Mouse (Mus musculus) lung, postnatal 0 days (tissue): Measurements from ENCODE around the gene Mccc2. TPM values are rescaled to one million over a fixed set of nuclear protein-coding genes. Genes with fewer than 3 reads are reported as not detected.

Source experiments
- ATAC-seq: fragments of 200-750 bp; cut with Nextera tagmentation; 2 replicates; pipeline ENCODE4 v1.8.0; 2017; ENCODE audit warnings: moderate library complexity
- DNase-seq: peaks from one replicate; pipeline ENCODE4 v3.0.0-alpha.2; 2016; ENCODE audit warnings: low spot score
- H3K27ac ChIP-seq: fragments of 300-500 bp; sonication (generic); 2 replicates; pipeline ENCODE4 v1.5.1; 2014; ENCODE audit warnings: antibody characterized with exemption, mild to moderate bottlenecking, low read length, mixed read lengths
- H3K27me3 ChIP-seq: fragments of 300-500 bp; sonication (generic); replicated peaks from 2 replicates; pipeline ENCODE4 v1.6.1; 2014; ENCODE audit warnings: low read length, mixed read lengths; ENCODE audit not compliant: insufficient read depth
- H3K36me3 ChIP-seq: fragments of 300-500 bp; sonication (generic); 2 replicates; pipeline ENCODE4 v1.6.1; 2014; ENCODE audit warnings: low read length, mixed read lengths; ENCODE audit not compliant: insufficient read depth
- H3K4me1 ChIP-seq: fragments of 300-500 bp; sonication (generic); 2 replicates; pipeline ENCODE4 v1.6.1; 2014; ENCODE audit warnings: antibody characterized with exemption, low read depth, low read length, mixed read lengths; ENCODE audit not compliant: insufficient read depth
- H3K4me2 ChIP-seq: fragments of 300-500 bp; sonication (generic); replicated peaks from 2 replicates; pipeline ENCODE4 v1.6.1; 2014; ENCODE audit warnings: low read depth, mild to moderate bottlenecking, low read length, moderate library complexity, mixed read lengths
- H3K4me3 ChIP-seq: fragments of 300-500 bp; sonication (generic); 2 replicates; pipeline ENCODE4 v1.5.1; 2014; ENCODE audit warnings: low read depth, low read length
- H3K9ac ChIP-seq: fragments of 300-500 bp; sonication (generic); replicated peaks from 2 replicates; pipeline ENCODE4 v1.6.1; 2014; ENCODE audit warnings: low read depth, mild to moderate bottlenecking
- H3K9me3 ChIP-seq: fragments of 300-500 bp; sonication (generic); 2 replicates; pipeline ENCODE4 v1.6.1; 2016; ENCODE audit warnings: low read length, mixed read lengths
- CTCF ChIP-seq: IDR thresholded peaks from 2 replicates; pipeline ENCODE4 v1.5.1; 2016; ENCODE audit warnings: antibody characterized with exemption, mild to moderate bottlenecking
- EP300 ChIP-seq: IDR thresholded peaks from 2 replicates; pipeline ENCODE4 v1.6.1; 2016; ENCODE audit warnings: antibody characterized with exemption, mild to moderate bottlenecking, control low read depth
- WGBS: fragments of 180-500 bp; shearing (Covaris S2); extraction: QIAGEN DNeasy Blood & Tissue Kit; methylation state at CpG from one replicate; pipeline ENCODE4 v1.1.7; 2014; 5-methylcytosine and 5-hydroxymethylcytosine counted together
- polyA plus RNA-seq: library from polyadenylated mRNA; unstranded; fragments of >200 nt; fragmentation: Nextera tagmentation; extraction: Ambion mirVana; gene quantifications from 2 replicates; pipeline ENCODE4 v1.2.1, GENCODE M21; 2015

Mccc2 gene
- polyA plus RNA-seq, 1 experiment from 2014 or later, result 23.2 TPM

GRCm38 (mm10) chr13:99937741-99938140 lies 77.7 kb downstream of the Mccc2 start:
- Histone ChIP-seq H3K36me3 (no peaks in the 10 kb centered on the region), H3K4me1 (no peaks in the 10 kb centered on the region), H3K9me3 (no peaks in the 10 kb centered on the region), H3K4me3 (no peak overlapping the region), H3K27ac (no peak overlapping the region), H3K9ac (no peak overlapping the region), H3K27me3 (no peaks in the 10 kb centered on the region), H3K4me2 (no peak overlapping the region)
- DNase-seq, result no peak
- no peak for TF ChIP-seq EP300
- TF ChIP-seq CTCF, result no peak
- whole genome bisulfite sequencing, result 50% methylated on average over 3 of the region's 3 CpGs
- no peak for ATAC-seq

DNA sequence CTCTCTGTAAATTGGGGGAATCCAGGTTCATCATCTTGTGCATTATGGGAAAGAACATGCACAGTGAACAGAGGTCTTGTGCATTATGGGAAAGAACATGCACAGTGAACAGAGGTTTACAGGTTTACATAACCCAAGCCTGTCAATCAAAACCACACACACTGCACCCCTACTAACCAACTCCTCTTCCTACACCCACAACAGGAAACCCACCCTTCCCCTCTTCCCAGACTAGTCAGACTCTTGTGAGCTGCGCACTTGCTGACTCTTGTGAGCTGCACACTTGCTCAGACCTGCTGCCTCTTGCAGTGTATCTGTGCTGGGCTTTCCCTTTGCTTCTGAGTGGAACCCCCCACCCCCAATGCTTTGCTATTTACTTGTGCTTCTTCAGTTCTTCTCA lies 83.0 kb downstream of the Mccc2 start:
- H3K27ac ChIP-seq, result no peak overlapping the region
- no peak for TF ChIP-seq EP300
- no peak for TF ChIP-seq CTCF
- H3K9me3 ChIP-seq, result no peaks in the 10 kb centered on the region
- ATAC-seq (no peak), DNase-seq (no peak)
- 69% methylated on average over 1 of the region's 1 CpGs for WGBS
- H3K36me3 ChIP-seq, result no peaks in the 10 kb centered on the region
- no peak overlapping the region for H3K4me2 ChIP-seq
- H3K27me3 ChIP-seq, result no peaks in the 10 kb centered on the region
- no peaks in the 10 kb centered on the region for H3K4me1 ChIP-seq
- no peak overlapping the region for H3K9ac ChIP-seq
- H3K4me3 ChIP-seq, result no peak overlapping the region

DNA sequence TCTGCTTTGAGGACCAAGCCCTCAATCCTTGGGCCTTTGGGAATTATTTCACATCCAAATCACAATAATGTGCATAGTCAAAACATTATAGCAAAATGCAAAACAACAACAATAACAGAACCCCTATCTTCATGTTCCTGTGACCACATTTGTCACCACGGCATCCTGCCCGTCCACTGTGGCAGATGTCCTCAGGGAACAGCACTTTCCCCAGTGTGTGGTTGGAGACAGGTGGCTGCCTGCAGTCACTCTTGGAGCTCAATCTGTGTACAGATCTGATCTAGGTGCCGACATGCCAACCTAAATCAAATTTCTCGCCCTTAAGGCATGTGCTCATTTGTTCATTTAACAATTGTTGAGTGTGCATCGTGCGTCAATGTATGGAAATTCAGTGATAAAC lies 83.9 kb downstream of the Mccc2 start:
- Histone ChIP-seq H3K27ac (no peak overlapping the region), H3K36me3 (no peaks in the 10 kb centered on the region), H3K9ac (no peak overlapping the region), H3K4me2 (no peak overlapping the region), H3K4me3 (no peak overlapping the region), H3K4me1 (no peaks in the 10 kb centered on the region), H3K27me3 (no peaks in the 10 kb centered on the region), H3K9me3 (no peaks in the 10 kb centered on the region)
- no peak for DNase-seq
- ATAC-seq, result no peak
- 86% methylated on average over 6 of the region's 6 CpGs for WGBS
- TF ChIP-seq CTCF, result no peak
- TF ChIP-seq EP300, result no peak

GRCm38 (mm10) chr13:99926249-99926648 lies 89.2 kb downstream of the Mccc2 start:
- no peak for DNase-seq
- Histone ChIP-seq H3K4me3 (no peak overlapping the region), H3K27ac (no peak overlapping the region), H3K4me2 (no peak overlapping the region), H3K9ac (no peak overlapping the region), H3K9me3 (no peaks in the 10 kb centered on the region), H3K36me3 (no peaks in the 10 kb centered on the region), H3K27me3 (no peaks in the 10 kb centered on the region), H3K4me1 (no peaks in the 10 kb centered on the region)
- TF ChIP-seq CTCF, result no peak
- ATAC-seq, result no peak
- 58% methylated on average over 5 of the region's 5 CpGs for WGBS

- 78% methylated on average over 5 of the region's 5 CpGs for WGBS
- no peak for DNase-seq
Observed at GRCm38 (mm10) chr13:99915632-99916031, 99.8 kb downstream of the Mccc2 start.

DNA sequence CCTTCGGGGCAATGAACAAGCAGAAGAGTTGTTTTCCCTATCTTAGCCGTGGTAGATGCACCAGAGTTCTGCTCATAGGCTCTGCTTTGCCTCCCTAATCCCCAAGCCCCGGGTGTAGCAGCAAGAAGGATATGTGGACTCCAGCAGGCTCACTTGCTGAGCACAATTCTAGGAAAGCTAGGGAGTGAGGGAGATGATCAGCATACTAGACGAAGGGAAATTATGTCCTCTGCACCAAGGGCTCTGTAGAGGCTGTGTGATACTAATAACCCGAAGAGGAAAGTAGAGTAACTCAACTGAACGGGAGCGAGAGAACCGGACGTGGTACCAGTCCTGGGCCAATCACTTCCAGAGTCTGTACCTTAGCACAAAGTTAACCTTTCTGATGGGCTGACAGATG lies 114.5 kb downstream of the Mccc2 start, which contains the start of gene Cartpt:
Gene Cartpt (minus strand): TSS at position 127 of the 400 bp plus-strand sequence.
- ATAC-seq, result no peak
- Histone ChIP-seq H3K27me3 (peaks cover 18% of the 10 kb centered on the region), H3K4me2 (no peak within 1 kb of the TSS), H3K9ac (no peak within 1 kb of the TSS), H3K4me3 (no peak within 1 kb of the TSS), H3K9me3 (no peaks in the 10 kb centered on the region), H3K4me1 (no peaks in the 10 kb centered on the region), H3K36me3 (no peaks in the 10 kb centered on the region), H3K27ac (no peak within 1 kb of the TSS)
- DNase-seq, result no peak
- WGBS, result 56% methylated on average over 9 of the region's 9 CpGs
- TF ChIP-seq CTCF, result no peak
- no peak for TF ChIP-seq EP300

More at GRCm38 (mm10) chr13:99915632-99916031, 99.8 kb downstream of the Mccc2 start:
- Histone ChIP-seq H3K4me2 (no peak overlapping the region), H3K9ac (no peak overlapping the region), H3K4me1 (no peaks in the 10 kb centered on the region), H3K27me3 (no peaks in the 10 kb centered on the region), H3K27ac (no peak overlapping the region), H3K4me3 (no peak overlapping the region), H3K9me3 (no peaks in the 10 kb centered on the region), H3K36me3 (no peaks in the 10 kb centered on the region)
- TF ChIP-seq EP300, result no peak
- no peak for ATAC-seq

DNA sequence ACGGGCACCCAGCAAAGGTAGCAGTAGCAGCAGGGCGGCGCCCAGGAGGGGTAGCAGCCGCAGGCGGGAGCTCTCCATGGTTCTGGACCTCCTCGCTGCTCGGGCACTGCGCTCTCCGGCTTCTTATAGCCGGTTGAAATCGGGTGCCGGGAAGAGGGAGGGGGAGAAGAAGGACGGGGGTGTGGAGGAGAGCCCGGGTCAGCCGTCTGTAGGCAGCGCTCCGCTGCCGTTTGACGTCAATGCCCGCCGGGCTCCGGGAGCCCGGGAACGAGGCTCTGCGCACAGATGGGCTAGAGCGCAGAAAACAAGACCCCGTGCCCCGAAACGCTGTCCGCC lies 114.9 kb downstream of the Mccc2 start:
- H3K4me2 ChIP-seq, result no peak overlapping the region
- DNase-seq (peak; percentile 73), ATAC-seq (peak; percentile 86)
- H3K4me3 ChIP-seq, result no peak overlapping the region
- no peak overlapping the region for H3K27ac ChIP-seq
- TF ChIP-seq EP300 (no peak), CTCF (no peak)
- WGBS, result 3% methylated on average over 30 of the region's 30 CpGs
- no peaks in the 10 kb centered on the region for H3K36me3 ChIP-seq
- no peaks in the 10 kb centered on the region for H3K9me3 ChIP-seq
- no peak overlapping the region for H3K9ac ChIP-seq
- H3K27me3 ChIP-seq, result peaks cover 18% of the 10 kb centered on the region
- H3K4me1 ChIP-seq, result no peaks in the 10 kb centered on the region
